Mouse (Mus musculus) retina, postnatal 7 days (tissue): ENCODE results near the gene Dpysl5.
A peak's percentile ranks its signal among the peaks of the same experiment; 100 is the strongest.

Experiments
- DNase-seq: peaks from one replicate; pipeline ENCODE4 v3.0.0-alpha.2; 2012; ENCODE audit warnings: low read depth, low spot score

Dpysl5 gene

GRCm38 (mm10) chr5:30763511-30763830, 52.1 kb downstream of the Dpysl5 start:
- no peak for DNase-seq

GRCm38 (mm10) chr5:30765596-30766370, 54.4 kb downstream of the Dpysl5 start:
- no peak for DNase-seq

GRCm38 (mm10) chr5:30768082-30768481, 56.7 kb downstream of the Dpysl5 start:
- DNase-seq: no peak

- DNase-seq: no peak
Observed at GRCm38 (mm10) chr5:30768598-30768997, 57.2 kb downstream of the Dpysl5 start.

GRCm38 (mm10) chr5:30769075-30769474, 57.7 kb downstream of the Dpysl5 start:
- DNase-seq: no peak

GRCm38 (mm10) chr5:30774601-30775371, 63.4 kb downstream of the Dpysl5 start:
- peak; percentile 77 for DNase-seq

GRCm38 (mm10) chr5:30780699-30781098, 69.3 kb downstream of the Dpysl5 start:
- DNase-seq: no peak

GRCm38 (mm10) chr5:30781147-30781546, 69.8 kb downstream of the Dpysl5 start:
- no peak for DNase-seq

GRCm38 (mm10) chr5:30787381-30787780, 76.0 kb downstream of the Dpysl5 start:
- no peak for DNase-seq

GRCm38 (mm10) chr5:30790047-30790446, 78.7 kb downstream of the Dpysl5 start:
- DNase-seq: no peak

- DNase-seq: peak; percentile 59
Observed at GRCm38 (mm10) chr5:30796125-30796524, 84.8 kb downstream of the Dpysl5 start.

GRCm38 (mm10) chr5:30797482-30797881, 86.1 kb downstream of the Dpysl5 start:
- DNase-seq: no peak

- DNase-seq: no peak
Observed at GRCm38 (mm10) chr5:30797982-30798381, 86.6 kb downstream of the Dpysl5 start.

- no peak for DNase-seq
Observed at GRCm38 (mm10) chr5:30798965-30799364, 87.6 kb downstream of the Dpysl5 start.

GRCm38 (mm10) chr5:30802724-30803467, 91.5 kb downstream of the Dpysl5 start:
- no peak for DNase-seq

- peak; percentile 90 for DNase-seq
Observed at GRCm38 (mm10) chr5:30806106-30806505, 94.7 kb downstream of the Dpysl5 start.

GRCm38 (mm10) chr5:30814424-30815119, 103.2 kb downstream of the Dpysl5 start, which contains the start of gene Mapre3:
Mapre3 (plus strand) TSS chr5:30814641.
- peak; percentile 79 for DNase-seq

GRCm38 (mm10) chr5:30815120-30815465, 103.7 kb downstream of the Dpysl5 start:
- DNase-seq: no peak

- DNase-seq: no peak
Observed at GRCm38 (mm10) chr5:30816261-30816791, 105.0 kb downstream of the Dpysl5 start.

GRCm38 (mm10) chr5:30818758-30819309, 107.5 kb downstream of the Dpysl5 start:
- no peak for DNase-seq

GRCm38 (mm10) chr5:30822689-30823088, 111.3 kb downstream of the Dpysl5 start:
- DNase-seq: no peak
